Mouse (Mus musculus) spleen, adult 12 weeks (tissue): ENCODE data around the gene Crocc2.

Experiments used
- DNase-seq: peaks from one replicate; pipeline ENCODE4 v3.0.0; 2022; ENCODE audit warnings: low spot score

Gene Crocc2

GRCm38 (mm10) chr1:93168295-93168775 is at the start of gene Crocc2:
Gene Crocc2, plus strand, starts transcription at chr1:93168725.
- DNase-seq: no peak

- DNase-seq: no peak
These were observed 49.7 kb upstream of the Crocc2 start for GRCm38 (mm10) chr1:93118816-93119215.

DNA sequence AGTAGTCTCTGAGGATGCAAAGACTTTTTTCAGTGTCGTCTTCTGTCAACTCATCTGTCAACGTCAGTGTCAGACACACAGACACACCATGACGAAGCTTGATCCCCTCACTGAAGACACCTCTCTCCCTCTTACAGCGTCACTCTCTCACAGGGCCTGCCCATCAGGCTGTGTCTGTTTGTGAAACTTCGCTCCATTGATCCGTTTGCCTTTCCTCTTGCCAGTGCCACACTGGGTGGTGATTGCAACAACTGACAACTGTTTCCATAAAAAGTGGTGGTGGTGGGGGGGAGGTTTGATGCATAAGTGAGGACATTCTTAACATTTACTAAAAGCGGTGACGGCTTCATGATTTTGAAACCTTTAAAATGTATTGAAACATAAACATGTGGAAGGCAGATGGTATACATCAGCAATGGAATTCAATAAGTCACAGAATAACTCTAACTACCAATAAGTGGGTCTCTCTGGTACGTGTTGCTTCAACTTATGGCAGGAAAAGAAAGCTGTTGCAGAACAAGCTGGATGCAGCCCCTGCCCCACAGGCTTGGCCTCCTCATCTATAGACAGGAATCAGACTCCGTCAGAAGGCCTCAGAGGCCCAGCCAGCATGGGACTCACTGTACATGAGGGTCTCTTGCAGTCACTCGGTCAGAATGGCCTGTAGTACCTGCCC is 45.2 kb upstream of the Crocc2 start:
- no peak for DNase-seq

DNA sequence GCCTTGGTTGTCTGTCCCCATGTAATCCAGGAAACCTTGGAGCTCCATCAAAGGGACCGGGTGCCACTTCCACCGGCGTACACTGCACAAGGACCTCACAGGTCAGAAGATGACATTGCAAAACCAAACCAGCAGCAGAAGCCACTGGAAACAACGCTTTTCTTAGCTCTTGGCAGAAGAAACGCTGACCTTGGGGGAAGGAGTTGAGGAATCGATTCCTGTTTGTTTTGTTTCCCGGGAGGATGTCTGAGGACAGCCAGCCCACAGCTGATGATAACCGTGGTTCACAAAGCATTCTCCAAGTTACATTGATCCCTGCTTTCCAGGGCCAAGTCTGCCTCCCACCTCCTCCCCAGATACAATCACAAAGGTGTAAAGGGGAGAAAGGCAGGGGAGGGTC is 44.5 kb upstream of the Crocc2 start:
- DNase-seq: no peak

- no peak for DNase-seq
These were observed 43.3 kb upstream of the Crocc2 start for GRCm38 (mm10) chr1:93125256-93125655.

GRCm38 (mm10) chr1:93128209-93128608 is 40.3 kb upstream of the Crocc2 start:
- no peak for DNase-seq

- DNase-seq: no peak
These were observed 39.7 kb upstream of the Crocc2 start for GRCm38 (mm10) chr1:93128710-93129349.

GRCm38 (mm10) chr1:93130242-93130983 is 38.1 kb upstream of the Crocc2 start:
- no peak for DNase-seq

GRCm38 (mm10) chr1:93132676-93133075 is 35.8 kb upstream of the Crocc2 start:
- no peak for DNase-seq

GRCm38 (mm10) chr1:93135036-93135526 is 33.4 kb upstream of the Crocc2 start, which contains the start of gene Agxt:
Gene Agxt, plus strand, starts transcription at chr1:93135240.
- no peak for DNase-seq

GRCm38 (mm10) chr1:93138534-93138933 is 30.0 kb upstream of the Crocc2 start:
- DNase-seq: no peak

- no peak for DNase-seq
These were observed 28.8 kb upstream of the Crocc2 start for GRCm38 (mm10) chr1:93139713-93140112.

GRCm38 (mm10) chr1:93142871-93143270 is 25.7 kb upstream of the Crocc2 start:
- DNase-seq: no peak

- DNase-seq: no peak
These were observed 24.3 kb upstream of the Crocc2 start for GRCm38 (mm10) chr1:93144176-93144575.

GRCm38 (mm10) chr1:93150907-93151661 is 17.4 kb upstream of the Crocc2 start:
- DNase-seq: no peak

DNA sequence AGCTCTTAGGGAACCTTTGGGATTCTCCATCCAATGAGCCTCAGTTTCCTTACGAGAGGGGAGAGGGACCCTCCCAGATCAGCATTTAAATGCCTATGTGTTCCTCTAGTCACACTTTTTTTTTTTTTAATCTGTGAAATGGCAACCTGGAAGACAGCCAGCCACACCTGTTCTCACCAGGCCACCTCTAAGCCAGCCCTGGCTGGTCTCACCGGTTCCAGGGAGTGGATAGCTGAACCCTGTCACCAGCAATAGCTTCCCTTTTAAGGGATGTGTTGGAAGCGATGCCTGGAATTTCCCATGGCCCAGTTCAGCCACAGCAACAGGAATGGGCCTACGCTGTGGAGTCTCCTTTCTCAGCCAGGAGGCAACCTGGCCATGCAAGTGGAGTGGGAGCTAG is 11.0 kb upstream of the Crocc2 start:
- DNase-seq: no peak

DNA sequence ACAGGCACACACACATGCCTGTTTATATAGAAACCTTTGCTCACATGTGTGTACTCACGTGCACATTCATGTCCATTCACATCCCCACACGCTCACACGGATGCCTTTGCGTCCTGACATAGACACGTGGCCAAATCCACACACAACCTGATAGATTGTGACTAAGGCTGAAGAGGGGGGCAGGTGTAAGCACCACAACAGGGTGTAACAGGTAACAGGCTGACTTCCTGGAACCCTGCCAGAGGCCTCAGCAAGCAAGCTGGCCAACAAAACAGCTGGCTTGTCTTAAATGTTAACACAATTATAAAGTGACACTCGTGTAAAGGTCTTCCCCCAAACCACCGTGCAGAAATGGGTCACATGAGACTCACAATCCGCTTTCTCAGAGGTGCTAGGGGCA is 9.6 kb upstream of the Crocc2 start:
- DNase-seq: no peak

DNA sequence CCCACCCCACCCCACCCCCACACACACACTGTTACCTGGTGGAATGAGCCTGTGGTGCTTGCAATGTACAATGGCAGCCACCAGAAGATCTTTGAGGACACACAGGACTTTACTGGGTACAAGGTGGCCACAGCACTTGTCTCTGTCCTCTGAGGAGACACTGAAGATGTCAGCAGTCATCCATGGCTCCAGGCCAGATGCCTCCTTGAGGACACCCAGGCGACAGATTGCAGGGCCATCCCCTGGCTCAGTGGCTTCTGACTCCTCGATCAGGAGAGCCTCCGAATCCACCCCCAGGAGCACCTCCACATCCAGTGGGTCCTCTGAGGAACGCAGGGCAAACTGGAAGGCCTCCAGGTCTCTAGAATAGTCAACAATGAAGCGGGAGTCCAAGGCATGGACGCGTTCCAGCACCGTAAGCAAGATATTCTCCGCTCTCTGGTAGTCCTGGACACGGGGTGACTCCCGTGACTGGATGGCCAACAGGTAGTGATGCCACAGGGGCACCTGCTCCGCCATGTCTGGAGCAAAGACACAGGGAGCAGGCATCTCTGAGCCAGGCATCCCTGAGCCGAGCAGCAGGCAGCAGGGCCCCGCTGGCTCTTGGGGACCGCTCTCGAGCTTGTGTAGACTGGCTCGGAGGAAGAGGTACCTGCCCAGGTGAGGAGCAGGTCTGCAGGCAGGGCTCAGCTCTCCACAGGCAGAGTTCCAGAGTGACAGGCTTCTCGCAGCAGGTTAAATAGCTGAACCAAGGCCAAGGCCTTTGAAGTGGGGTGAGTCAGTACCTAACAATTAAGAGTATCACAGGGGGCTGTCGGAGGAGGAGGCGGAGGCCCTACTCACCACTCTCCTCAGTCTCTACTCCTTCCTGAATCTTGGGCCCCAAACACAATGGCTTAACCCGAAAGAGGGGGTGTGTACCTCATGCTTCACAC is 8.7 kb upstream of the Crocc2 start:
- DNase-seq: no peak

- DNase-seq: no peak
These were observed 7.9 kb upstream of the Crocc2 start, which contains the start of gene 2310007B03Rik for GRCm38 (mm10) chr1:93160501-93161133. Gene 2310007B03Rik, minus strand, starts transcription at chr1:93160948.

GRCm38 (mm10) chr1:93161350-93161749 is 7.2 kb upstream of the Crocc2 start:
- DNase-seq: no peak
